Mouse (Mus musculus): ENCODE measurements around the gene Atxn1. TPM values are rescaled to one million over a fixed set of nuclear protein-coding genes. Genes with fewer than 3 reads are reported as not detected.
A peak's percentile ranks its signal among the peaks of the same experiment; 100 is the strongest.

The Atxn1 gene
- total and polyA plus RNA-seq, 3 experiments: 27.3 to 43.5 (median 42.0) TPM

DNA sequence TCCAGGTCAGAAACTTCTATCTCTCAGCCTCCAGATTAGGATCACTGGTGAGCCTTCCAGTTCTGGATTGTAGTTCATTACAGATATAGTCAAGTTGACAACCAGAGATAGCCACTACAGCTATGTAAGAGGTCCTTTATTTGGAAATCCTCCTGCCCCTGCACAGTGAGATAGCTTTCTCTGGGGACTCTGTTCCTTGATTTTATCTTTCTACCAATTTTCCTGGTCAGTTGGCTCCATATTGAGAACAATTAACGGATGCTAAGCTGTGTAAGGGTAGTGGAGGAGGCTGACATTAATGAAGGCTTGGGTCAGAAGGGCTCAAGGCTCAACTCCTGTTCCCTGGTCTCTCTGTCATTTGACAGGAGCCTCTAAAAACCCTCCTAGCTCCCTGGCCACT, 335.1 kb downstream of the Atxn1 start:
- no peak for DNase-seq

DNA sequence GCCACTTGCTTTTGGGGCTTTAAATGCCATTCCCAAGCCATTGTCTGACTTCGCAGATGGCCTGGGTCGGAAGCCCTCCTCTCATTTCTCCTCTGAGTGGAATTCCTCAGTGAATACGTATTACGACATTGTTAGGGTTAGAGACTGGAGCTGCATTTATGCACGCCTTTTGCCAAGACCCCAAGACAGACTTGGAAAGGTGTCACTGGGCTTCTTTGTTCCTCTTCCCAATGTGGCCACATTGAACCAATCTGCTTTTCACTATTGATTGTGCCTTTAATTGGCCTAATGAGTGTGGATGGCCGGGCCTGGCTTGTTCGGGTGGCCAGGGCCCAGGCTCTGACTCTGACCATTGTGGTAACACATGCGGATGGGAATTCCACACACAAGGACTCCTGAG, 336.5 kb downstream of the Atxn1 start:
- DNase-seq: no peak

DNA sequence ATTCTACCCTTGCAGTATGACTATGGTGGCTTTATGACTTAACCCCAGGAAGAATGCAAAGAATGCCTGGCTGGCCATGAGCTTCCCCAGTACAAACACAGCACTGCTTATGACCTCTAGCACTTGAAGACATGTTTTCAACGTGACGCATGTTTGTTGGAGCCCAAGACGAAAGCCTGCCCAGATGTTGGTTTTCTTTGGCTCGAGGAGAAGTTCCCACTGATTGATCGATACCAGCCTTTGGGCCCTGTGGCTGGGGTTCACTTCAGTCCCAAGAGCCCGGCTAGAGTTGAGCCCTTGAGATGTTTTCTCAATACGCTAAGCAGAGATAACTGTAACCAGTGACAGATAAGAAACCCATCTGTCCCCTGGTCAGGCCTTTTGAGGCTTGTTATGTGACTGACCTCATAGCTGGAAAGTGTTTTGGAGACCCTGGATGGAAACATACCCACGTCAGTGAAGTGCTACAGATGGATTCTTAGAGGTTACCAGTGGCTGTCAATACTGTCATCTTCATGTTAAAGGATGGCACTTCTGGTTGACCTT, 337.5 kb downstream of the Atxn1 start:
- DNase-seq: peak; percentile 49

DNA sequence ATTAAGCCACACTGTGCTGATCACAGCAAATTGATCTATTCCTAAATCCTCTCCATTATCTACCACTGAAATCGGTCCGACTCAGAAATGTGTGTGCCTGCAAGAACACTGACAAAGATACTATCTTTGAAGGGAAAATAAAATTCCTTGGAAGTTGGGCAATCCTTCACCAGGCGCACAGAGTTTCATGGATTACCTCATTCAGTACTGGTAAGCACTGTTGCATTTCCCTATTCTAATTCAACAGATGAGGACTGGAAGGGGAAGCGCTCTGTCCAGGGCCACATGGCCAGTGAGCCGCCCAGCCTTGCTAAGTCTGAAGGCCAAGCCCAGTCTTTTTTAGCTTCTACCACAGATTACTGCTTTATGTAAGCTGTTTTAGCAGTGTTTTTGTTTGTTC, 339.1 kb downstream of the Atxn1 start:
- DNase-seq: peak; percentile 14

DNA sequence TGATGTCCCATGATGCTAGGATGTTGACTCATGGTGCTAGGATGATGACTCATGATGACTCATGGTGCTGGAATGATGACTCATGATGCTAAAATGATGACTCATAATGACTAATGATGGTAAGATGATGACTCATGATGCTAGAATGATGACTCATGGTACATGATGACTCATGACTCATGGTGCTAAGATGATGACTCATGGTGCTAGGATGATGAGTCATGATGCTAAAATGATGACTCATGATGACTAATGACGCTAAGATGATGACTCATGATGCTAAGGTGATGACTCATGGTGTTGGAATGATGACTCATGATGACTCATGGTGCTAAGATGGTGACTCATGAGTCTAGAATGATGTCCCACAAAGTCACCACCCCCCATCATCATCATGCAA, 341.0 kb downstream of the Atxn1 start:
- peak; percentile 11 for DNase-seq

DNA sequence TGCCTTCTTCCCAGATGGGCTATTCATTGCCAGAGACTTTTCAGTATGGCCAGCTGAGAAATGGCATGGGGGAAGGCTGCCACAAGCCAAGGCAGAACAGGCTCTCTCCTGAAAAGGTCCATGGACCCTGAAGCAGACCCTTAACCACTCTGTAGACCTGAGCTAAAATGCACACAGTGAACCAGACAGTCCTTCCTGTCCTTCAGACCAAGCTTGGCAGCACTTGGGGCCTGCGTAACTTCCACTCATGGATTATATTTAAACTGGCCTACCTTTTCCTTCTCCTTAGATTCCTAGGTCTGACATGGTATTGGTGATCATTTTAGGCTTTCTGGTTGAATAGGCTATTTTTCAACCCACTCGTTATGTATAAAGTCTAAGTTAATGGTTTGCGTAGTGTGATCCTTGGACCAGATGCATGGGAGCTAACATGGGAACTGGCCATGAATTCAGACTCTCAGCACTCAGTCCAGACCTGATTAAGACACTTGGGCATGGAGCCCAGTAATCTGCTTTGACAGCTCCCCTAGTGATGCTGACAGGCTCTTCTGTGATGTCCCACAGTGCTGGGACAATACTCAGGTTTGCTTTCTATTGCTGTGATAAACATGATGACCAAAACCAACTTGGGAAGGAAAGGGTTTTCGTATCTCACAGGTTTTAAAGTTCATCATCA, 341.8 kb downstream of the Atxn1 start:
- DNase-seq: no peak

GRCm38 (mm10) chr13:45620687-45621086, 344.1 kb downstream of the Atxn1 start:
- DNase-seq: no peak

GRCm38 (mm10) chr13:45620281-45620680, 344.5 kb downstream of the Atxn1 start:
- DNase-seq: no peak

- DNase-seq: no peak
Measured at GRCm38 (mm10) chr13:45617988-45618387, 346.8 kb downstream of the Atxn1 start.

DNA sequence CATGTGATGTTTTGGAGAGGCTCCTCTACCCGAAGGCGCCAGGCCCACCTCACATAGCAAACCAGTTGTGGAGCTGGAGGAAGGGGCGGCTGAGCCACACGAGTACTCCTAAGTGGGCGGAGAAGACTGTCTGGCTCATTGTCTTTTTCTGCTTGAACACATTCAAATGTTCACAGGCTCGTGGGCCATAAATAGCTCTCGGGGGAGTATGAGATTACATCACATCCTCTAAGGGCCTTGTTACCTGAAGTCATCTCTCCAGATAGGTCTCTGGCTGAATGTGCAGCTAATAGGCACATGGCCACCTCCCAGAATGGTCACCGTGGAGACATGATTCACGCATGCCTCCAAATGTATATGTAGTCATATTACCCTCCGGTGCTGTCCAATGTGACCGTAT, 350.0 kb downstream of the Atxn1 start:
- no peak for DNase-seq

DNA sequence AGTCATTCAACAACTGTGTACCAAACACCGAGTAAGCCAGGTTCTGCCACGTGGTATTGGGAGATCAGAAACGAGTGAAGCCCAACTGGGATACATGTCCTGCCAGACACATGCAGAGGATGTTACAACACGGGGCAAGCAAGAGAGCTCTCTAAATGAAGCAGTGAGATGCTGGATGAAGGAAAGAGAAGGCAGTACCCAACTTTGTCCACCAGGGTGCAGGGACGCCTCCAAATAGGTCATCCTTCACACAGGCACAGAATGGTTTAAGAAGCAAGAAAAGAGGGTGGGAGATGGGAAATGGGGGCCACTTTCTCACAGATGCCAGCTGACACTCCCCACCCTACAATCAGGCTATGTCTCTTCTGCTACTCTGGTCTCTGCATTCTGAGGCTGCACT, 351.5 kb downstream of the Atxn1 start:
- DNase-seq: peak; percentile 17

GRCm38 (mm10) chr13:45611554-45611953, 353.3 kb downstream of the Atxn1 start:
- DNase-seq: no peak

GRCm38 (mm10) chr13:45609461-45609860, 355.3 kb downstream of the Atxn1 start:
- no peak for DNase-seq

GRCm38 (mm10) chr13:45608593-45608992, 356.2 kb downstream of the Atxn1 start:
- DNase-seq: no peak

- DNase-seq: no peak
Measured at GRCm38 (mm10) chr13:45607946-45608345, 356.9 kb downstream of the Atxn1 start.

GRCm38 (mm10) chr13:45603636-45604035, 361.2 kb downstream of the Atxn1 start:
- no peak for DNase-seq

DNA sequence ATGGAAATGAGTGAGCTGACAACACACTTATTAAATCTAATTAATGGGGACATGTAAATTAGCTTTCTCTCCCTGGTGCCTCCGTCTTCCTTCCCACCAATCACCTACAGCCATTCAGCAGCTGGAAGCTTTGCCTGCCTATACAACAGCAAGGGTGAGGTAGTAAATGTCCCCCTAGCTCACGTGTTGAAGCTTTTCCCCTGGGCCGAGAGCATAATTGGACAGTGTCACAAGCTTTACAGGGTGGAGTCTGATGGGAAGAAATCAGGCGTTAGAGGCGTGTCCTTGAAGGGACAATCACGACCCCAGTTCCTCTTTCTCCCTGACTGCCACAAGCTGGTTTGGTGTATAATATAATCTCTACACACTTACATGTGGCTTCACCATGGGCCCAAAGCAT, 364.4 kb downstream of the Atxn1 start:
- no peak for DNase-seq

DNA sequence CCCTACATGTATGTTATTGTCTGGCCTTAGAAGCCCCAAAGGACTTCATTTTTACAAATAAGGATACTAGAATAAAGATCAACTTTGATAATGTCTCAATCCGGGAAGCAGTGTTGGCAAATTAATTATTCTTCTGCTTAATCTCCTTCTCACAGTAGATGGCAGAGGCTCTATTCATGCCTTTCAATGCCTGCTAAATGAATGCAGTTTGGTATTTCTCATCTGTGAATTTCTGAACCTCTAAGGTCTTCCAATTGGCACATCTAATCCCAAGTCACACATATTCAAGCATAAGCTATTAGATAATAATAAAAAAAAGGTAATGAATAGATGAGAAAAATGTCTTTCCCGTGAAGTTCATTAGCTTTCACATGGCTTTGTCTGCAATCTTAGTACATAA, 365.0 kb downstream of the Atxn1 start:
- DNase-seq: no peak

GRCm38 (mm10) chr13:45595416-45595815, 369.4 kb downstream of the Atxn1 start:
- no peak for DNase-seq

DNA sequence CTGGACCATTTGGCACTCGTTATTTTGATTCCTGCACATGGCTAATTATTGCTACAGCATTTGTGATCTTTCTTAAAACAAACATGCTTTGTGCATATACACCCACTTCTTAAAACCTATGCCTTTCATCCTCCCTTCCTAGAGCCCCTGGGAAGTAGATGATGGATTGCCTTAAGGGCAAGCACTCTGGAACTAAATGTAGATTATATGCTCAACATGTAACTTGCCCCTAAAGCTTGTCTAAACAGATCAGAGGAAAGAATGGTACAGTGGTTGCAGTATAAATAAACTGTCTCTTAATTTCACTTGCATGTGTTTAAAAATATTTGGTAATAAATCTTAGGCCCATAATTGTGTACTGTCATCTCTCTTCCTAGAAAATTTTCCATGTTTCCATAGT, 370.9 kb downstream of the Atxn1 start:
- no peak for DNase-seq

- no peak for DNase-seq
Measured at GRCm38 (mm10) chr13:45590898-45591297, 373.9 kb downstream of the Atxn1 start.

GRCm38 (mm10) chr13:45583061-45583460, 381.7 kb downstream of the Atxn1 start:
- no peak for DNase-seq

- DNase-seq: no peak
Measured at GRCm38 (mm10) chr13:45582294-45582693, 382.5 kb downstream of the Atxn1 start.

DNA sequence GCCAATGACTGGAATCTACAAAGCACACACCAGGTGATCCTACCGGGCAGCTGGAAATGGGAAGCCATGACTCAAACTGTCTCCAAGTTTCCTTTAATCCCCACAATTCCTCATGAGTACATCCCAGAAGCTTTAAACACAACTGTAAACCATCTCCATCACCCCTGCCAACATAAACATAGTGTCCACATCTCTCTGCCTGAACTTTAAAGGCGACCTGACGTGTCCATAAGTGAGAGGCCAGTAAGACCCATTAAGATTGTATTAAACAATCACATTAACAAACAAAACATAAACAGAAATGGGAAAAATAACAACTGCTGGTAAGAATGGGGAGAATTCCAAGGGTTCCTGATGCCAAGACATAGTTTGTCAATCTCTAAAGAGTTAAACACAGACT, 385.1 kb downstream of the Atxn1 start:
- no peak for DNase-seq
